Mouse (Mus musculus): ENCODE measurements at regions not wholly inside any gene's neighbourhood (a gene's known extent, or its start where the extent isn't known, plus 50 kb on each side); places are given as distances from the start of the nearest gene placed in this dataset.

- Histone ChIP-seq H3K4me1 (ENCODE audit: control insufficient read depth, insufficient read depth, low read length) (no peaks in the 10 kb centered on the region), H3K9ac (ENCODE audit: low read depth, low read length) (no peak overlapping the region), H3K27me3 (ENCODE audit: control insufficient read depth, insufficient read depth, low read length) (no peaks in the 10 kb centered on the region), H3K27ac (replicated peaks; ENCODE audit: insufficient read depth, low read depth, low read length) (no peak overlapping the region), H3K36me3 (ENCODE audit: control insufficient read depth, insufficient read depth, low read length) (no peaks in the 10 kb centered on the region), H3K4me3 (ENCODE audit: insufficient read depth, low read depth, low read length) (no peak overlapping the region), H3K79me2 (ENCODE audit: control insufficient read depth, insufficient read depth, low read length) (no peaks in the 10 kb centered on the region)
- 58% methylated on average over 11 of the region's 11 CpGs for WGBS
- no peak for DNase-seq (ENCODE audit: extremely low read depth, low read depth, low spot score)
- TF ChIP-seq POLR2A (IDR thresholded peaks at IDR 0.05; ENCODE audit: extremely low read depth, insufficient read depth, low read length) = no peak
- TF ChIP-seq CTCF (IDR thresholded peaks at IDR 0.05; ENCODE audit: low read depth, low read length) = no peak
Measured at GRCm38 (mm10) chr2:28325502-28325901, 121.1 kb upstream of the Ppp1r26 start.

GRCm38 (mm10) chr2:28326056-28326455 lies 120.5 kb upstream of the Ppp1r26 start:
- Histone ChIP-seq H3K4me1 (ENCODE audit: control insufficient read depth, insufficient read depth, low read length) (no peaks in the 10 kb centered on the region), H3K27ac (replicated peaks; ENCODE audit: insufficient read depth, low read depth, low read length) (no peak overlapping the region), H3K36me3 (ENCODE audit: control insufficient read depth, insufficient read depth, low read length) (no peaks in the 10 kb centered on the region), H3K79me2 (ENCODE audit: control insufficient read depth, insufficient read depth, low read length) (no peaks in the 10 kb centered on the region), H3K4me3 (ENCODE audit: insufficient read depth, low read depth, low read length) (no peak overlapping the region), H3K27me3 (ENCODE audit: control insufficient read depth, insufficient read depth, low read length) (no peaks in the 10 kb centered on the region), H3K9ac (ENCODE audit: low read depth, low read length) (no peak overlapping the region)
- no peak for DNase-seq (ENCODE audit: extremely low read depth, low read depth, low spot score)
- no peak for TF ChIP-seq CTCF (IDR thresholded peaks at IDR 0.05; ENCODE audit: low read depth, low read length)
- no peak for TF ChIP-seq POLR2A (IDR thresholded peaks at IDR 0.05; ENCODE audit: extremely low read depth, insufficient read depth, low read length)
- WGBS = 65% methylated on average over 6 of the region's 6 CpGs

DNA sequence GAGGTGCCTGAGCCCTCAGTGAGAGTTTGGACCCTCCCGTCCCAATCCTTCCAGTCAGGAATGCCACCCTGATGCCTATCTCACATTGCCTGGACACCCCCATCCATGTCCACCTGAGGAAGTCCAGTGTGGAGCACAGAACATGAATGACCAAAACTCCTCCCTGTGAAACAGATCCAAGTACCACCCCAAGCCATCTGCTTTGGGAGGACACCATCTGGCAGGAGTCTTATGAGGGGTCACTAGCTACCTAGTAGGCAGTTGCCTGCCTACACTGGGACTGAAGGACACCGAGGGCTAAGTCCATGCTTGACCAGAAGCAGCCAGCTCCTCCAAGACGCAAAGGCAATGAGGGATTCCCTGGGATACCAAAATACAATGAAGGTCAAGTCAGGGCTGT lies 119.9 kb upstream of the Ppp1r26 start:
- Histone ChIP-seq H3K27me3 (ENCODE audit: control insufficient read depth, insufficient read depth, low read length) (no peaks in the 10 kb centered on the region), H3K4me1 (ENCODE audit: control insufficient read depth, insufficient read depth, low read length) (no peaks in the 10 kb centered on the region), H3K27ac (replicated peaks; ENCODE audit: insufficient read depth, low read depth, low read length) (no peak overlapping the region), H3K36me3 (ENCODE audit: control insufficient read depth, insufficient read depth, low read length) (no peaks in the 10 kb centered on the region), H3K4me3 (ENCODE audit: insufficient read depth, low read depth, low read length) (no peak overlapping the region), H3K9ac (ENCODE audit: low read depth, low read length) (no peak overlapping the region), H3K79me2 (ENCODE audit: control insufficient read depth, insufficient read depth, low read length) (no peaks in the 10 kb centered on the region)
- 92% methylated on average over 3 of the region's 3 CpGs for WGBS
- TF ChIP-seq POLR2A (IDR thresholded peaks at IDR 0.05; ENCODE audit: extremely low read depth, insufficient read depth, low read length) = no peak
- no peak for TF ChIP-seq CTCF (IDR thresholded peaks at IDR 0.05; ENCODE audit: low read depth, low read length)
- no peak for DNase-seq (ENCODE audit: extremely low read depth, low read depth, low spot score)

DNA sequence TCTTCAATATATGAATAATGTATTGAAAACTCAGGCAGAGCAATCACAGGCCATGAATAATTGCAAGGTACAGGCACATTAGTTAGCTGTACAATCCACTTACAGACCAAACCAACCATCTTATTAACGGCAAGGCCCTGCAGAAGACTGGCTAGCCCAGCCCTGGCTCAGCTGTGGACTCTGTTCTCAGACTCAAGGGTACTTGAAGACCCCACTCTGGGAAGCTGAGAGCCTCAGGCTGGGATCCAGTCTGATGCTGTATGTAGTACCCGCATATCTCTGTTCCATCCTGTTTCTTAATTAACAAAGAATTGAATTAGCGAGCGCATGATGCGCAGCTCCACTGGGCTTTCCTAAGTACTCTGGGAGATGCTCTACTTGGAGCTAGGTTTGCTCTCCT lies 117.5 kb upstream of the Ppp1r26 start:
- H3K9ac ChIP-seq (ENCODE audit: low read depth, low read length) = no peak overlapping the region
- WGBS = 92% methylated on average over 5 of the region's 5 CpGs
- no peaks in the 10 kb centered on the region for H3K4me1 ChIP-seq (ENCODE audit: control insufficient read depth, insufficient read depth, low read length)
- no peaks in the 10 kb centered on the region for H3K27me3 ChIP-seq (ENCODE audit: control insufficient read depth, insufficient read depth, low read length)
- H3K4me3 ChIP-seq (ENCODE audit: insufficient read depth, low read depth, low read length) = no peak overlapping the region
- TF ChIP-seq POLR2A (IDR thresholded peaks at IDR 0.05; ENCODE audit: extremely low read depth, insufficient read depth, low read length) (no peak), CTCF (IDR thresholded peaks at IDR 0.05; ENCODE audit: low read depth, low read length) (no peak)
- H3K79me2 ChIP-seq (ENCODE audit: control insufficient read depth, insufficient read depth, low read length) = no peaks in the 10 kb centered on the region
- no peaks in the 10 kb centered on the region for H3K36me3 ChIP-seq (ENCODE audit: control insufficient read depth, insufficient read depth, low read length)
- H3K27ac ChIP-seq (replicated peaks; ENCODE audit: insufficient read depth, low read depth, low read length) = no peak overlapping the region
- DNase-seq (ENCODE audit: extremely low read depth, low read depth, low spot score) = no peak

- 60% methylated on average over 9 of the region's 9 CpGs for WGBS
- H3K36me3 ChIP-seq (ENCODE audit: control insufficient read depth, insufficient read depth, low read length) = no peaks in the 10 kb centered on the region
- TF ChIP-seq CTCF (IDR thresholded peaks at IDR 0.05; ENCODE audit: low read depth, low read length) = no peak
- TF ChIP-seq POLR2A (IDR thresholded peaks at IDR 0.05; ENCODE audit: extremely low read depth, insufficient read depth, low read length) = no peak
Measured at GRCm38 (mm10) chr2:28335141-28335789, 111.3 kb upstream of the Ppp1r26 start.

GRCm38 (mm10) chr2:28335810-28336209 lies 110.8 kb upstream of the Ppp1r26 start:
- Histone ChIP-seq H3K9ac (ENCODE audit: low read depth, low read length) (no peak overlapping the region), H3K27me3 (ENCODE audit: control insufficient read depth, insufficient read depth, low read length) (no peaks in the 10 kb centered on the region), H3K4me1 (ENCODE audit: control insufficient read depth, insufficient read depth, low read length) (no peaks in the 10 kb centered on the region), H3K27ac (replicated peaks; ENCODE audit: insufficient read depth, low read depth, low read length) (no peak overlapping the region), H3K36me3 (ENCODE audit: control insufficient read depth, insufficient read depth, low read length) (no peaks in the 10 kb centered on the region), H3K4me3 (ENCODE audit: insufficient read depth, low read depth, low read length) (no peak overlapping the region), H3K79me2 (ENCODE audit: control insufficient read depth, insufficient read depth, low read length) (no peaks in the 10 kb centered on the region)
- no peak for DNase-seq (ENCODE audit: extremely low read depth, low read depth, low spot score)
- WGBS = 68% methylated on average over 3 of the region's 3 CpGs
- TF ChIP-seq POLR2A (IDR thresholded peaks at IDR 0.05; ENCODE audit: extremely low read depth, insufficient read depth, low read length) (no peak), CTCF (IDR thresholded peaks at IDR 0.05; ENCODE audit: low read depth, low read length) (no peak)

More at GRCm38 (mm10) chr2:28335141-28335789, 111.3 kb upstream of the Ppp1r26 start:
- Histone ChIP-seq H3K4me3 (ENCODE audit: insufficient read depth, low read depth, low read length) (no peak overlapping the region), H3K79me2 (ENCODE audit: control insufficient read depth, insufficient read depth, low read length) (no peaks in the 10 kb centered on the region), H3K9ac (ENCODE audit: low read depth, low read length) (no peak overlapping the region), H3K4me1 (ENCODE audit: control insufficient read depth, insufficient read depth, low read length) (no peaks in the 10 kb centered on the region), H3K27ac (replicated peaks; ENCODE audit: insufficient read depth, low read depth, low read length) (no peak overlapping the region), H3K27me3 (ENCODE audit: control insufficient read depth, insufficient read depth, low read length) (no peaks in the 10 kb centered on the region)
- no peak for DNase-seq (ENCODE audit: extremely low read depth, low read depth, low spot score)

Data from liver, adult 2 months (tissue).